Mouse (Mus musculus) ES-E14 (cell line): ENCODE results near the gene Dpyd. TPM values are rescaled to one million over a fixed set of nuclear protein-coding genes. Genes with fewer than 3 reads are reported as not detected.
A peak's percentile ranks its signal among the peaks of the same experiment; 100 is the strongest.

Experiments
- DNase-seq: peaks from one replicate; pipeline ENCODE4 v3.0.0-alpha.2; 2013; ENCODE audit warnings: low read depth, low spot score
- H3K27ac ChIP-seq: 2 replicates; pipeline ENCODE4 v1.5.1; 2012; ENCODE audit warnings: low read depth, mild to moderate bottlenecking, low read length, moderate library complexity, mixed read lengths; ENCODE audit not compliant: poor library complexity, insufficient read depth, severe bottlenecking
- H3K36me3 ChIP-seq: 2 replicates; pipeline ENCODE4 v1.6.1; 2012; ENCODE audit warnings: mild to moderate bottlenecking, low read length, moderate library complexity, mixed read lengths; ENCODE audit not compliant: control insufficient read depth, poor library complexity, insufficient read depth, severe bottlenecking
- H3K4me1 ChIP-seq, 2 experiments: fragments of 150-350 bp in 1 of 2; sonication (generic) in 1 of 2; 2 replicates each; pipeline ENCODE4 v1.6.1; 2012; ENCODE audit warnings: low read length in 2 of 2, mild to moderate bottlenecking in 1 of 2, mixed read lengths in 1 of 2; ENCODE audit not compliant: control insufficient read depth in 2 of 2, insufficient read depth in 2 of 2, poor library complexity in 1 of 2
- H3K4me3 ChIP-seq, 2 experiments: fragments of 150-350 bp in 1 of 2; sonication (generic) in 1 of 2; 2 replicates each; pipeline ENCODE4 v1.5.1; 2012; ENCODE audit warnings: low read length in 2 of 2, low read depth in 1 of 2, mild to moderate bottlenecking in 1 of 2, mixed read lengths in 1 of 2; ENCODE audit not compliant: insufficient read depth in 1 of 2, poor library complexity in 1 of 2, severe bottlenecking in 1 of 2
- H3K9ac ChIP-seq: 2 replicates; pipeline ENCODE4 v1.6.1; 2012; ENCODE audit warnings: low read depth, mild to moderate bottlenecking, low read length, mixed read lengths; ENCODE audit not compliant: poor library complexity, insufficient read depth, severe bottlenecking
- H3K9me3 ChIP-seq: fragments of 150-350 bp; sonication (generic); 2 replicates; pipeline ENCODE4 v1.6.1; 2012; ENCODE audit warnings: low read depth, mild to moderate bottlenecking, low read length; ENCODE audit not compliant: control insufficient read depth, insufficient read depth
- CHD2 ChIP-seq: IDR thresholded peaks from 2 replicates; pipeline ENCODE4 v1.6.1; 2014; ENCODE audit warnings: mild to moderate bottlenecking, low read depth, low read length, inconsistent platforms
- HCFC1 ChIP-seq: IDR thresholded peaks from 2 replicates; pipeline ENCODE4 v1.6.1; 2012; ENCODE audit warnings: low read length, inconsistent platforms, borderline replicate concordance; ENCODE audit not compliant: insufficient read depth
- MAFK ChIP-seq: IDR thresholded peaks from 2 replicates; pipeline ENCODE4 v1.6.1; 2014; ENCODE audit warnings: mild to moderate bottlenecking, low read depth, low read length, inconsistent platforms; ENCODE audit not compliant: insufficient read depth
- ZC3H11A ChIP-seq: IDR thresholded peaks from 2 replicates; pipeline ENCODE4 v1.6.1; 2012; ENCODE audit warnings: low read depth, mild to moderate bottlenecking, inconsistent platforms, low read length, borderline replicate concordance
- ZNF384 ChIP-seq: IDR thresholded peaks from 2 replicates; pipeline ENCODE4 v1.6.1; 2012; ENCODE audit warnings: low read depth, low read length, inconsistent platforms
- in situ Hi-C, 2 experiments: fragments of 600-800 bp; cut with MboI; formaldehyde crosslinking; loops; one replicate each; pipeline ENCODE4 v1.15.1; 2025; ENCODE audit warnings: low sequenced_read_pairs in 2 of 2, inconsistent platforms in 1 of 2; ENCODE audit not compliant: unreplicated experiment in 2 of 2
- total RNA-seq: library from RNA; depleted of rRNA; stranded (reverse); fragments of 300-350 nt; gene quantifications from 2 replicates; pipeline ENCODE4 v1.2.3, GENCODE M21; 2012

The Dpyd gene
- total RNA-seq, 1 experiment, result 0.13 TPM

- H3K9me3 ChIP-seq, result no peaks in the 10 kb centered on the region
- H3K4me3 ChIP-seq, result no peak overlapping the region
- no peak overlapping the region for H3K27ac ChIP-seq
- H3K36me3 ChIP-seq, result no peaks in the 10 kb centered on the region
- no peak for DNase-seq
- TF ChIP-seq CHD2, result no peak
- TF ChIP-seq ZC3H11A, result no peak
- no peak for TF ChIP-seq MAFK
- no peak for TF ChIP-seq ZNF384
- TF ChIP-seq HCFC1, result no peak
- in situ Hi-C loops, result no loop called here
- H3K9ac ChIP-seq, result no peak overlapping the region
- H3K4me1 ChIP-seq, result no peaks in the 10 kb centered on the region
These were observed 581.1 kb downstream of the Dpyd start for GRCm38 (mm10) chr3:119143034-119143433.

GRCm38 (mm10) chr3:119144788-119145187 is 582.9 kb downstream of the Dpyd start:
- H3K4me3 ChIP-seq, result no peak overlapping the region
- TF ChIP-seq ZNF384 (no peak), CHD2 (no peak), HCFC1 (no peak), MAFK (no peak), ZC3H11A (no peak)
- no peak overlapping the region for H3K9ac ChIP-seq
- H3K4me1 ChIP-seq, result no peaks in the 10 kb centered on the region
- H3K36me3 ChIP-seq, result no peaks in the 10 kb centered on the region
- DNase-seq, result no peak
- in situ Hi-C loops, result no loop called here
- H3K9me3 ChIP-seq, result no peaks in the 10 kb centered on the region
- H3K27ac ChIP-seq, result no peak overlapping the region

- TF ChIP-seq HCFC1 (no peak), ZC3H11A (no peak), CHD2 (no peak), ZNF384 (no peak), MAFK (no peak)
- Histone ChIP-seq H3K4me1 (peaks cover 3 to 4% of the 10 kb centered on the region in 2 experiments; a peak in 1 of 4 replicates), H3K9ac (no peak overlapping the region), H3K4me3 (no peak overlapping the region), H3K27ac (no peak overlapping the region), H3K9me3 (no peaks in the 10 kb centered on the region), H3K36me3 (no peaks in the 10 kb centered on the region)
- DNase-seq, result no peak
- in situ Hi-C loops, result no loop called here
These were observed 592.9 kb downstream of the Dpyd start for GRCm38 (mm10) chr3:119154604-119155444.

- Histone ChIP-seq H3K4me1 (peaks cover 3 to 4% of the 10 kb centered on the region in 2 experiments; a peak in 1 of 4 replicates), H3K9ac (no peak overlapping the region), H3K27ac (no peak overlapping the region), H3K36me3 (no peaks in the 10 kb centered on the region), H3K4me3 (no peak overlapping the region), H3K9me3 (no peaks in the 10 kb centered on the region)
- in situ Hi-C loops, result no loop called here
- peak; percentile 34 for DNase-seq
- TF ChIP-seq ZNF384, result no peak
- no peak for TF ChIP-seq HCFC1
- TF ChIP-seq ZC3H11A, result no peak
- no peak for TF ChIP-seq MAFK
- no peak for TF ChIP-seq CHD2
These were observed 596.7 kb downstream of the Dpyd start for GRCm38 (mm10) chr3:119158670-119159069.
